In the genomic region with DNA sequence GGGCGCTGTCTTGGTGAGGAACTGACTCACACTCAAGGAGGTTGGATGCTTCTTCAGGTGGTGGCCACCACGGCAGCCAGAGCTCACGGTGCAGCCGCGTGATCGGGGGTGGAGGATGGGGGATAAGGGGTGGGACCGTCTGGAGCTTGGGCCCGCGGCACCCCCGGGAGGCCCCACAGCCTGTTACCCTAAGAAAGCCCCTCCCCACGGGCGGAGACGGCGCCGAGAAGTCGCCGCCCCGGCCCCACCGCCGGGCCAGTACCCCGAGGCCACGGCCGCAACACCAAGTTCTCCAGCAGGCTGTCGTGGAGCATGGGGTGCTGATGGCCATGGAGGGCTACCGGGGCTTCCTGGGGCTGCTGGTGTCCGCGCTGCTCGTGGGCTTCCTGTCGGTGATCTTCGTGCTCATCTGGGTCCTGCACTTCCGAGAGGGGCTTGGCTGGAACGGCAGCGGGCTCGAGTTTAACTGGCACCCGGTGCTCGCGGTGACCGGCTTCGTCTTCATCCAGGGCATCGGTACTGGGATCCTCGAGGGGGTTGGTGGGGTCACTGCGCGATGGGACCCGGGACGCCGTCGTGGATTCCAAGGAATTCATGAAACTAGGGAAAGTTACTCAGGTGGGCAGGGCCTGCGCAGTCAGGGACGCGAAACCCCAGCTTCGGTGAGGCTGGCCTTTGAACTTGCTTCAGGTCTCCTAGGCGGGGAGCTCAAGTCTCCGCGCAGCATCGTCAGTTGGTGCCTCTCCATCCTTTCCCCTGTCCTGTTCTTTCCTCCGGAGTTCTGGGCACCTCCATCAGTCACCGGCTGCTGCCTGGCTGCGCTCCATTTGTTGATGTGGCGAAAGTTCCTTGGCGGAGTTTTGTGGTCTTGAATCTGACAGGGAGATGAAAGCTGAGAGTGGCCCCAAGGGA, we compare ENCODE assay signal across 8 mouse cellular contexts. TPM values are rescaled to one million over a fixed set of nuclear protein-coding genes. Genes with fewer than 3 reads are reported as not detected.
DNase-seq lines count a peak whose midpoint lies in the region; ATAC-seq and TF ChIP-seq lines count a peak whose summit lies in the region.

A gene (plus strand): TSS at position 127 of the 912 bp plus-strand sequence.

- ATAC-seq in granulocyte monocyte progenitor cell, adult 5-6 weeks (replicated peaks; ENCODE audit: poor library complexity, severe bottlenecking), result peak; percentile 63
- peak; percentile 80 for ATAC-seq in intestine, embryonic 15.5 days
- peak; percentile 56; the same call in 1 of the 2 replicates for ATAC-seq in lung, embryonic 14.5 days (ENCODE audit: insufficient read depth)

- peak within 1 kb of the TSS; percentile 55 for H3K4me3 ChIP-seq in intestine, embryonic 15.5 days (replicated peaks)
- peak within 1 kb of the TSS; percentile 52 for H3K4me3 ChIP-seq in lung, embryonic 14.5 days (ENCODE audit: low read depth, low read length)

- 2% methylated on average over 60 of the region's 60 CpGs for WGBS in intestine, embryonic 15.5 days
- whole genome bisulfite sequencing in lung, embryonic 14.5 days, result 1% methylated on average over 60 of the region's 60 CpGs

- peak within 1 kb of the TSS; percentile 91 for H3K4me2 ChIP-seq in intestine, embryonic 15.5 days (replicated peaks)
- H3K4me2 ChIP-seq in lung, embryonic 14.5 days, result peak within 1 kb of the TSS; percentile 92

- no peak within 1 kb of the TSS for H3K27ac ChIP-seq in intestine, embryonic 15.5 days
- no peak within 1 kb of the TSS for H3K27ac ChIP-seq in lung, embryonic 14.5 days (ENCODE audit: low read depth)

- peak within 1 kb of the TSS; percentile 57 for H3K9ac ChIP-seq in intestine, embryonic 15.5 days
- peak within 1 kb of the TSS; percentile 60 for H3K9ac ChIP-seq in lung, embryonic 14.5 days

- no peaks in the 10 kb centered on the region for H3K36me3 ChIP-seq in intestine, embryonic 15.5 days
- H3K36me3 ChIP-seq in lung, embryonic 14.5 days (ENCODE audit: insufficient read depth), result no peaks in the 10 kb centered on the region

- peak; percentile 34 to 49 for DNase-seq in lung, adult 18-20 months
- no peak for DNase-seq in lung, postnatal 25 days (ENCODE audit: low spot score)
- peak; percentile 51 for DNase-seq in embryo, embryonic 10 days (ENCODE audit: low spot score)
- DNase-seq in lung, embryonic 14.5 days, result peak; percentile 75
- DNase-seq in retina, postnatal 1 day, result peak; percentile 47
- no peak for DNase-seq in spleen, adult 12 weeks (ENCODE audit: low spot score)

- no peaks in the 10 kb centered on the region for H3K9me3 ChIP-seq in intestine, embryonic 15.5 days
- H3K9me3 ChIP-seq in lung, embryonic 14.5 days (ENCODE audit: low read depth, low read length), result 0 out of 2 replicates have a peak, but pooled peaks cover 4% of the 10 kb centered on the region

- no peaks in the 10 kb centered on the region for H3K27me3 ChIP-seq in intestine, embryonic 15.5 days (replicated peaks)
- H3K27me3 ChIP-seq in lung, embryonic 14.5 days (ENCODE audit: insufficient read depth, low read length), result peaks cover 13% of the 10 kb centered on the region

- TF ChIP-seq CTCF in lung, embryonic 14.5 days (IDR thresholded peaks at IDR 0.05; ENCODE audit: low read depth), result no peak

- H3K4me1 ChIP-seq in intestine, embryonic 15.5 days (replicated peaks), result 0 out of 2 replicates have a peak, but pooled peaks cover 3% of the 10 kb centered on the region
- 0 out of 2 replicates have a peak, but pooled peaks cover 2% of the 10 kb centered on the region for H3K4me1 ChIP-seq in lung, embryonic 14.5 days (ENCODE audit: insufficient read depth)

RNA-seq across cellular contexts. Expression of the gene that starts here (rescaled TPM):
- not detected in 2 replicates for total RNA-seq in granulocyte monocyte progenitor cell, adult 5-6 weeks (2014; fragmentation: Nextera tagmentation)
- total RNA-seq in granulocyte monocyte progenitor cell, adult 5-6 weeks (2017), result not detected in 2 replicates
- 6.6 and 6.8 TPM in 2 replicates for polyA plus RNA-seq in intestine, embryonic 15.5 days (2015; fragmentation: Nextera tagmentation; extraction: Ambion mirVana)
- 1.2 and 1.3 TPM in 2 replicates for polyA plus RNA-seq in lung, embryonic 14.5 days (2014; fragmentation: Nextera tagmentation; extraction: Ambion mirVana)

Comparison
In these comparisons a context has a peak if more than half of its experiments do, and no peak if none do; other contexts are left out.
1. DNase-seq: peak in lung, adult 18-20 months (2 of 2), embryo, embryonic 10 days (single experiment), lung, embryonic 14.5 days (single experiment) and retina, postnatal 1 day (single experiment); none in lung, postnatal 25 days (single experiment) and spleen, adult 12 weeks (single experiment).
2. Peak in ATAC-seq in granulocyte monocyte progenitor cell, adult 5-6 weeks; RNA of the gene not detected or under 1 TPM.
3. Peak in every context shown above with its lines, with median percentiles within 50 percentile points of each other: ATAC-seq.